Mouse (Mus musculus): ENCODE measurements around the gene Pdzd2. TPM values are rescaled to one million over a fixed set of nuclear protein-coding genes. Genes with fewer than 3 reads are reported as not detected.

Gene Pdzd2
- polyA plus RNA-seq, 1 experiment = 2.4 TPM

GRCm38 (mm10) chr15:12680750-12681149, 59.0 kb downstream of the Pdzd2 start:
- H3K4me3 ChIP-seq (ENCODE audit: insufficient read depth, low read length) = no peak overlapping the region
- no peaks in the 10 kb centered on the region for H3K4me1 ChIP-seq (ENCODE audit: control insufficient read depth, insufficient read depth, low read length)
- TF ChIP-seq POLR2A (IDR thresholded peaks at IDR 0.05; ENCODE audit: low read depth, low read length) (no peak), CTCF (IDR thresholded peaks at IDR 0.05; ENCODE audit: borderline replicate concordance, insufficient read depth, low read length) (no peak)
- H3K27ac ChIP-seq (ENCODE audit: insufficient read depth, low read length) = no peak overlapping the region

- TF ChIP-seq POLR2A (IDR thresholded peaks at IDR 0.05; ENCODE audit: low read depth, low read length) (no peak), CTCF (IDR thresholded peaks at IDR 0.05; ENCODE audit: borderline replicate concordance, insufficient read depth, low read length) (no peak)
- no peak overlapping the region for H3K4me3 ChIP-seq (ENCODE audit: insufficient read depth, low read length)
- no peak overlapping the region for H3K27ac ChIP-seq (ENCODE audit: insufficient read depth, low read length)
- H3K4me1 ChIP-seq (ENCODE audit: control insufficient read depth, insufficient read depth, low read length) = no peaks in the 10 kb centered on the region
These were observed 59.7 kb downstream of the Pdzd2 start for GRCm38 (mm10) chr15:12679996-12680395.

- Histone ChIP-seq H3K4me1 (ENCODE audit: control insufficient read depth, insufficient read depth, low read length) (no peaks in the 10 kb centered on the region), H3K4me3 (ENCODE audit: insufficient read depth, low read length) (no peak overlapping the region), H3K27ac (ENCODE audit: insufficient read depth, low read length) (no peak overlapping the region)
- no peak for TF ChIP-seq POLR2A (IDR thresholded peaks at IDR 0.05; ENCODE audit: low read depth, low read length)
- no peak for TF ChIP-seq CTCF (IDR thresholded peaks at IDR 0.05; ENCODE audit: borderline replicate concordance, insufficient read depth, low read length)
These were observed 61.1 kb downstream of the Pdzd2 start for GRCm38 (mm10) chr15:12678540-12679112.

- no peak overlapping the region for H3K4me3 ChIP-seq (ENCODE audit: insufficient read depth, low read length)
- H3K27ac ChIP-seq (ENCODE audit: insufficient read depth, low read length) = no peak overlapping the region
- H3K4me1 ChIP-seq (ENCODE audit: control insufficient read depth, insufficient read depth, low read length) = no peaks in the 10 kb centered on the region
- TF ChIP-seq POLR2A (IDR thresholded peaks at IDR 0.05; ENCODE audit: low read depth, low read length) (no peak), CTCF (IDR thresholded peaks at IDR 0.05; ENCODE audit: borderline replicate concordance, insufficient read depth, low read length) (no peak)
These were observed 64.4 kb downstream of the Pdzd2 start for GRCm38 (mm10) chr15:12675366-12675765.

- TF ChIP-seq POLR2A (IDR thresholded peaks at IDR 0.05; ENCODE audit: low read depth, low read length) = no peak
- no peak for TF ChIP-seq CTCF (IDR thresholded peaks at IDR 0.05; ENCODE audit: borderline replicate concordance, insufficient read depth, low read length)
- H3K4me3 ChIP-seq (ENCODE audit: insufficient read depth, low read length) = no peak overlapping the region
These were observed 65.7 kb downstream of the Pdzd2 start for GRCm38 (mm10) chr15:12674026-12674425.

GRCm38 (mm10) chr15:12667760-12668520, 71.8 kb downstream of the Pdzd2 start:
- H3K4me1 ChIP-seq (ENCODE audit: control insufficient read depth, insufficient read depth, low read length) = no peaks in the 10 kb centered on the region
- H3K4me3 ChIP-seq (ENCODE audit: insufficient read depth, low read length) = no peak overlapping the region
- H3K27ac ChIP-seq (ENCODE audit: insufficient read depth, low read length) = no peak overlapping the region
- no peak for TF ChIP-seq POLR2A (IDR thresholded peaks at IDR 0.05; ENCODE audit: low read depth, low read length)
- TF ChIP-seq CTCF (IDR thresholded peaks at IDR 0.05; ENCODE audit: borderline replicate concordance, insufficient read depth, low read length) = no peak

More at GRCm38 (mm10) chr15:12674026-12674425, 65.7 kb downstream of the Pdzd2 start:
- no peak overlapping the region for H3K27ac ChIP-seq (ENCODE audit: insufficient read depth, low read length)
- H3K4me1 ChIP-seq (ENCODE audit: control insufficient read depth, insufficient read depth, low read length) = no peaks in the 10 kb centered on the region

- TF ChIP-seq CTCF (IDR thresholded peaks at IDR 0.05; ENCODE audit: borderline replicate concordance, insufficient read depth, low read length) (no peak), POLR2A (IDR thresholded peaks at IDR 0.05; ENCODE audit: low read depth, low read length) (no peak)
- Histone ChIP-seq H3K4me1 (ENCODE audit: control insufficient read depth, insufficient read depth, low read length) (no peaks in the 10 kb centered on the region), H3K4me3 (ENCODE audit: insufficient read depth, low read length) (no peak overlapping the region), H3K27ac (ENCODE audit: insufficient read depth, low read length) (no peak overlapping the region)
These were observed 73.8 kb downstream of the Pdzd2 start for GRCm38 (mm10) chr15:12665946-12666345.

GRCm38 (mm10) chr15:12663351-12663750, 76.4 kb downstream of the Pdzd2 start:
- Histone ChIP-seq H3K4me1 (ENCODE audit: control insufficient read depth, insufficient read depth, low read length) (no peaks in the 10 kb centered on the region), H3K4me3 (ENCODE audit: insufficient read depth, low read length) (no peak overlapping the region)
- TF ChIP-seq POLR2A (IDR thresholded peaks at IDR 0.05; ENCODE audit: low read depth, low read length) (no peak), CTCF (IDR thresholded peaks at IDR 0.05; ENCODE audit: borderline replicate concordance, insufficient read depth, low read length) (no peak)

GRCm38 (mm10) chr15:12660320-12660719, 79.4 kb downstream of the Pdzd2 start:
- H3K4me1 ChIP-seq (ENCODE audit: control insufficient read depth, insufficient read depth, low read length) = no peaks in the 10 kb centered on the region
- H3K27ac ChIP-seq (ENCODE audit: insufficient read depth, low read length) = no peak overlapping the region
- no peak for TF ChIP-seq CTCF (IDR thresholded peaks at IDR 0.05; ENCODE audit: borderline replicate concordance, insufficient read depth, low read length)
- H3K4me3 ChIP-seq (ENCODE audit: insufficient read depth, low read length) = no peak overlapping the region

More at GRCm38 (mm10) chr15:12663351-12663750, 76.4 kb downstream of the Pdzd2 start:
- H3K27ac ChIP-seq (ENCODE audit: insufficient read depth, low read length) = no peak overlapping the region

- no peaks in the 10 kb centered on the region for H3K4me1 ChIP-seq (ENCODE audit: control insufficient read depth, insufficient read depth, low read length)
- TF ChIP-seq CTCF (IDR thresholded peaks at IDR 0.05; ENCODE audit: borderline replicate concordance, insufficient read depth, low read length) (no peak), POLR2A (IDR thresholded peaks at IDR 0.05; ENCODE audit: low read depth, low read length) (no peak)
- H3K27ac ChIP-seq (ENCODE audit: insufficient read depth, low read length) = no peak overlapping the region
- H3K4me3 ChIP-seq (ENCODE audit: insufficient read depth, low read length) = no peak overlapping the region
These were observed 83.6 kb downstream of the Pdzd2 start for GRCm38 (mm10) chr15:12655959-12656662.

Data from embryonic fibroblast, embryonic 13.5 days (primary cell).